Mouse (Mus musculus) adrenal gland, postnatal 36 days (tissue): ENCODE measurements around the gene Syt1. TPM values are rescaled to one million over a fixed set of nuclear protein-coding genes. Genes with fewer than 3 reads are reported as not detected.

Experiments
- DNase-seq, 2 experiments: peaks; one replicate each; pipeline ENCODE4 v3.0.0; 2021; ENCODE audit warnings: mixed read lengths in 1 of 2
- total RNA-seq, 2 experiments: library from RNA; stranded (reverse); gene quantifications; 2 replicates each; pipeline ENCODE4 v1.2.3; 2021

Syt1 gene
- total RNA-seq, 2 experiments from 2014 or later: 9.8 to 9.9 TPM

DNA sequence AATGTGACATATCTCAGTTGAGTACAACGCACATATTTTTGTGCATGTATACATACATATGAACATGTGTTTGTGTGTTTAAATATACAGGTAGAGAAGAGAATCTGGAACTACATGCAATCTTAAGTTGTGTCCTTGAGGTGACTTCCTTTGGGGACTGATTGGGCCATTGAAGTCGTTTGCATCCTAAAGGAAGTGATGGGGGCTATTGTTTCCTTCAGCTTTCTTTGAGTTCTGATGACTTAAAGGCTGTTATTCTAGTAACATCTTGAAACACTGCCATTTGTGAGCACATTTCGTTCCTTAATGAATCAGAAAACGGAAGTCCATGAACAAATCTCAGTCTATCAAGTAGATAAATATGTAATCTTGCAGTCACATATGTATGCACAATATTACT lies 438.0 kb downstream of the Syt1 start:
- no peak for DNase-seq

DNA sequence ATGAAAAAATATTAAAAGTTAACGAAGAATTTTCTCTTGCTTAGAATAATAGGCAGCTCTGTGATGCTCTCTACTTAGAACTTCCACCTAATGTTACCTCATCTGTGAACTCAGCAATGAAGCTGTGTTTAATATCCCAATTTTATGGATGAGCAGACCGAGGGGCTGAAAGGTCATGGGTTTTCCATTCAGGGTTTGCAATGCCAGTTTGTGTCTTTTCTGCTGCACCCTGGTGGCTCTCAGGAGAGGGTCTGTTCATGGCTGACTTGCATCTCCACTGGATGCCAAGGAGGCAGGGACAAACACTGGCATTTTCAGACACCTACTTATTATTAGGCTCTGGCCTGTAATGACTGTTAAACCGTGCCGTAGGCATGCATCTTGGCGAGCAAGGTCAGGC lies 439.7 kb downstream of the Syt1 start:
- DNase-seq: no peak

GRCm38 (mm10) chr10:108569568-108570139 lies 441.1 kb downstream of the Syt1 start:
- no peak for DNase-seq

DNA sequence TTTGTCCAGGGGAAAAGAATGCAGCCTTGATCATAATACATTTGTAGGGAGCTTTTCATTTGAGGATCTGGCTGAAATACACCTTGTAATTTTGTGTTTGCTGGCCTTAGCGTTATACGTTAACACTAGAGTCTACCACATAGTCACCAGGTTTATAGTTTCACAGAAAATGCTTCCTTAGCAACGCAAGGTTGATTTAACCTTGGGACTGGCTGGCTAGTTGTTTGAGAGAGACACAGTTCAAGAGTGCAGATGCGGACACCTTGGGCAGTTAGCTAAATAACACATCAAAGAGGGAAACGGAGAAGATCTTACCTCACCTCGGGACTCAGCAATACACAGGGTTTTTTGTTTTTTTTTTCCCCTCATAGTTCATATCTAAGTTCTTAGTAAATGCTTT lies 441.9 kb downstream of the Syt1 start:
- DNase-seq: no peak

DNA sequence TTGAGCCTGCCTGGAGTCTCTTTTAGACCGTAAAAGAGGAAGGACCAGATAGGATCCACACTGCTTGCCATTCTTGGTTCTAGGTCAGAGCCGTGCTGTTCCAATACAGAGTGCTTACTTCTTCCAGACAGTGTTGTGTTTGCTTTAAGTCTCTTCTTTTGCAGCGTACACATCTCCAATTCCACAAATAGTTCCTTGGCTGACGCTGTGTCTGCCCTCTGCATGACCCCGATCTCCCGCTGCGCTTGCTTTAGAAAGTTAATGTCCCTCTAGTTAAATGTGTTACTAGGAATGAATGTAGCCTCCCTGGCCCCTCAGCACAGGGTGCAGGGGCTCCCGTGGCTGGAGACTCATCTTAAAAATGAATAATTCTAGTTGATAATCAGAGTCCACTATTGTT lies 442.6 kb downstream of the Syt1 start:
- peak in 1 of 2 experiments; percentile 23 for DNase-seq

GRCm38 (mm10) chr10:108567456-108567855 lies 443.3 kb downstream of the Syt1 start:
- DNase-seq: no peak

- DNase-seq: no peak
Measured at GRCm38 (mm10) chr10:108559607-108559908, 451.2 kb downstream of the Syt1 start.

DNA sequence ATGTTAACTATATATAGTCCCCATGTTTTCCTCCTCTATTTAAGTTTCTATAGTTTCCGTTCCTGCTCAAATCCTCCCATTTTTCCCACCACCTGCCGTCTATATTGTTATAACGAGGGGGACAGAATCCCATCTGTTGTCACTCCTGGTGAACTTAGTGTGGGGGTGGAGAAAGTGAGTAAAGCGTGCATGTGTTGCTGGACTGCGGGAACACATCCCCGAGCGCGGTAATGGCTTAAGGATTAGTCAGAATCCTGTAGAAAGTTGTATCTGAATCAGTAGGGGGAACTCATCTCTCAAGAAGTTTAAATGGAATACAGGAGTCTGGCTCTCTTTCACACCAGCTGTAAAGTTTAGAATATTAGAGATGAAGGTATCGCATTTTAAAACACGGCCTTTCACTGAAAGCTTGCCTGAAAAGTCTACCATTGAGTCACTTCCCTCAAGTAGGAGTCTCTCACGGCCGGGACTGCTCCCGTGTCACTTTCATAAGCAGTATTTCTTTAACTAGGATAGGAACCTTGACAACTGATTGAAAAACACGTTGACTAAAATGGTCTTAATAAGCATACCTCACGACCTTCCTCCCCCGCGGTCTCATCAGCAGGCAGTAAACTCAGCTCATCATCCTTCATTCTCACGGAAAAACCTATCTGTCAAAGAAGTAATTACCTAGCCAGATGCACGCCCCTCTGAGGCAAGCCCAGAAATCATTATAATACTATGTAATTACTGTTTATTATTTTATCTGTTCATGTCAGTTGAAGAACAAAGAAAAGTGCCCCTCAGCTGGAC lies 451.8 kb downstream of the Syt1 start:
- DNase-seq: no peak

GRCm38 (mm10) chr10:108552544-108552943 lies 458.2 kb downstream of the Syt1 start:
- no peak for DNase-seq

- no peak for DNase-seq
Measured at GRCm38 (mm10) chr10:108545715-108546114, 465.1 kb downstream of the Syt1 start.

- no peak for DNase-seq
Measured at GRCm38 (mm10) chr10:108541555-108541954, 469.2 kb downstream of the Syt1 start.

GRCm38 (mm10) chr10:108538546-108538945 lies 472.2 kb downstream of the Syt1 start:
- DNase-seq: peak; percentile 2 to 37

GRCm38 (mm10) chr10:108537641-108538040 lies 473.1 kb downstream of the Syt1 start:
- DNase-seq: peak; percentile 9 to 41

GRCm38 (mm10) chr10:108535922-108536321 lies 474.9 kb downstream of the Syt1 start:
- no peak for DNase-seq

DNA sequence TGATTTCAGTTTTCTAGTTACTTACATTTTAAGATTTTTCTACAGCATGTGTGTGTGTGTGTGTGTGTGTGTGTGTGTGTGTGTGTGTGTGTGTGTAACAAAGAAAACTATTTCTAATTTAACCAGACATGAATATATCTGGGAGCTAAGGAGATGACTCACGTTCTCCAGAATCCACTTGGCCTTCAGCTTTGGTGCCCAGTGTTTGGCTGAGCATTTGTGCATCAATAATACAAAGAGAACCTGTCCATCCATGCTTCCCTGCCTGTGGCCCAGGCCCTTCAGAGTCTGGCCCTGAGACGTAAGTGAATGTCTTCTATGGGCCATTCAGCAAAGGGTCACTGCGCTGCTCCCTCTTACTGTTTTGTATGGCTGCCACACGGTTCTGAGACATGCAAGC lies 476.7 kb downstream of the Syt1 start:
- DNase-seq: no peak

DNA sequence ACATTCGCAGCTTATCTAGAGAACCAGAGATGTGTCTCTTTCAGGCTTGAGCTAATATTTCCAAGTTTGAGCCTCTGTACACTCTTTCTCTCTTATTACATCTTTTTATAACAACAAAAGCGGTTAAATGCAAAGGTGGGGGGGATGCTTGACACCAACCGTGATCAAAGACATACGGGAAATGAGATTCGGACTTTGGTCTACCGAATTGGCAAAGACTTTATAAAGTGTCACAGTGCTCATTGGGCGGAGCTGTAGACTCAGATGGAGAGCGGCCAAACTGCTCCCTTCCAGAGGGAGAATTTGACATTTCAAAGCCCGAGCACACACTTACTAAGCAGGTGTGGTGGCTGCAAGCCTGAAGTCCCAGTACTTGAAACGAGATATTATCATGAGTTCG lies 477.9 kb downstream of the Syt1 start:
- DNase-seq: no peak

DNA sequence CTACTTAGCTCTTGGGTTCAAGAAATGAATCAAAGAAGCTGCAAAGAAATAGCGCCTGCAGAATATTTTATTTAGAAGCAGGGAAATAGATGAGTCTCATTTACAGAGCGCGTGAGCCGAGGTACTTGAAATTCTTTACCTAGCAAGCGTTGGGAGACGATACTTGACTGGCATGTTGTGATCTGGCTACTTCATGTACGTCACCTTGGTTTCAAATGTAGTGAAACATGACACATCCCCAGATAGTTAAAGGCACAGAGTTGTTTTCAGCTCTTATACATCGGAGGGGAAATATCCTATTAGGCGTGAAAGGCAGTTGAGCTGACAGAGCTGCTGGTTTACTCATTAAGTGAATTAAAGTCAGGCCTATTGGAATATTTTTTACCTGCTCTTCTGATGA lies 478.5 kb downstream of the Syt1 start:
- DNase-seq: no peak

DNA sequence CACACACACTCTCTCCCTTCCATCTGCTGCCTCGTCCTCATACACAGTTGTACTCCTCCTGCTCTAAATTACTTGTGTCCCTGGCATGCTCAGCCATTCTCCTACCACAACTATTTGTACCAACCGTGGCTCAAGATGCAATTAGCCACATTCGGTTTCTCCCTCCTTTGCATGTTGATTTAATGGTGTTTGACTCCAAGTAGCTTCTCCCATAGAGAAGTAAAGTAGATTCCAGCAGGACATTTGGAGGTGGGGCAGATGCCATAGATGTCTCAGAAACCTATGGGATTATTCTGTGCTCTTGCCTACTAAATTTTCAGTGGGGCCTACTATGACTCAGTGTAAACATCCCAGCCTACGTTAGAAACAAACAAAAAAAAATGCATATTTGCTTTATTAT lies 479.1 kb downstream of the Syt1 start:
- no peak for DNase-seq

GRCm38 (mm10) chr10:108531111-108531510 lies 479.7 kb downstream of the Syt1 start:
- no peak for DNase-seq

DNA sequence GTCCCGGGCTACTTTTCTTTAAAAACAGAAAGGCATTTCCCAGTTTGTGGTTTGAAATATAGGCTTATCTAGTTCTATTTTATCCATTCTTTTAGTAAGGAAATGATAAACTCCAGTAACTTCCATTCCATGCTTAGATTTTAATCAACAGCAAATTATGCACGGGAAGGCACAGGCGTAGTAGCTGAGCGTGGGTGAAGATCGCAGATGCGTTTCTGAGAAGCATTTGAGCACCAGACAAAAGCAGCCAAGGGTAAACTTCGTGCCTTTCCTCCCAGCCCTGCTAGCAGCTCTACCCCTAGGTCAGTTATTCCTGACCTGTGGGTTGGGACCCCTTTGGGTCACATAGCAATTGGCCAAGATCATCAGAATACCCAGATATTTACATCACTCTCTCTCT lies 482.4 kb downstream of the Syt1 start:
- DNase-seq: no peak

GRCm38 (mm10) chr10:108525506-108525905 lies 485.3 kb downstream of the Syt1 start:
- no peak for DNase-seq

- DNase-seq: no peak
Measured at GRCm38 (mm10) chr10:108524306-108525029, 486.3 kb downstream of the Syt1 start.

DNA sequence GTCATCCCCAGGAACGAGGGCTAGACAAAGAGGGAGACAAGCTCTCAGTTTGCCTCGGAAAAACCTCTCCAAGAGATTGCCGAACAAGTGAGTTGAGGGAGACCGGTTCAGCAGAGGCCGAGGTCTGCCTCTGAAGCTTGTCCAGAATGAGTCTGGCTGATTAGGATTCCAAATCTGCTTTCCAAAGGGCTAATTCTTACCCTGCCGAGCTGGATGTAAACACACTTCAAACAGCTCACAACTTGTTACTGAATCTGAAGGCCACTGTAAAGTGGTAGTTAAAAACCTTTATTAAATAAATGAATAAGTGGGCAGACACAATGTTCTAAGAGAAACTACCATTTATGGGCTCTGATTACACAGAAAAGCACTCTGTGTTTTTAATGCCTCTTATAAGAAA lies 491.6 kb downstream of the Syt1 start:
- no peak for DNase-seq

DNA sequence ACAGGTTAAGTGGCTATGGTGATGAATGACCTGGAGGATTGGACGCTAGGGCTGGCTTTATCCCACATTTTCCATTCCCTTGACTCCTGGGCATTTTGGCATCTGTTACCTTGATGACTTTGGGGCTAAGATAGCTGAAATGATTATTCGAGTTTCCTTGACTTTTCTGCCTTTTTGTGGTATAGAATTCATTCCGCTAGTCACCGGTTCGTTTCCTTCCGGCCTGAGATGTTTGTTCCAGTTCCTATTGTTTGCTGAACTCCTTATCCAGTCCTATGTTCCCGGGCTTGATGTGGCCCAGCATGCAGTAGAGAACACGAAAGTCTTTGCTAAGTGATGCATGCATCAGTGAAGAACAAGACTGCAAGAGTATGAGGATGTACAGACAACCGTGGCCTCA lies 493.7 kb downstream of the Syt1 start:
- DNase-seq: no peak
